Mouse (Mus musculus) heart, postnatal 0 days (tissue): ENCODE measurements around the gene Hsdl1. TPM values are rescaled to one million over a fixed set of nuclear protein-coding genes. Genes with fewer than 3 reads are reported as not detected.

ENCODE experiments used
- ATAC-seq: fragments of 200-750 bp; cut with Nextera tagmentation; 2 replicates; pipeline ENCODE4 v1.8.0; 2017; ENCODE audit warnings: low read depth, moderate number of reproducible peaks, moderate library complexity; ENCODE audit not compliant: insufficient read depth
- DNase-seq: peaks from one replicate; pipeline ENCODE4 v3.0.0-alpha.2; 2016; ENCODE audit warnings: low spot score
- H3K27ac ChIP-seq: fragments of 300-500 bp; sonication (generic); 2 replicates; pipeline ENCODE4 v1.5.1; 2014; ENCODE audit warnings: low read depth, mild to moderate bottlenecking
- H3K27me3 ChIP-seq: fragments of 300-500 bp; sonication (generic); 2 replicates; pipeline ENCODE4 v1.6.1; 2014; ENCODE audit warnings: low read length, mixed read lengths; ENCODE audit not compliant: control insufficient read depth, insufficient read depth
- H3K36me3 ChIP-seq: fragments of 300-500 bp; sonication (generic); replicated peaks from 2 replicates; pipeline ENCODE4 v1.6.1; 2014; ENCODE audit warnings: low read length, mixed read lengths; ENCODE audit not compliant: control insufficient read depth, insufficient read depth
- H3K4me1 ChIP-seq: fragments of 300-500 bp; sonication (generic); 2 replicates; pipeline ENCODE4 v1.6.1; 2014; ENCODE audit warnings: antibody characterized with exemption; ENCODE audit not compliant: control insufficient read depth, insufficient read depth
- H3K4me2 ChIP-seq: fragments of 300-500 bp; sonication (generic); 2 replicates; pipeline ENCODE4 v1.6.1; 2014; ENCODE audit warnings: low read depth, mild to moderate bottlenecking, low read length, moderate library complexity
- H3K4me3 ChIP-seq: fragments of 300-500 bp; sonication (generic); 2 replicates; pipeline ENCODE4 v1.5.1; 2014; ENCODE audit warnings: low read depth, low read length
- H3K9ac ChIP-seq: fragments of 300-500 bp; sonication (generic); replicated peaks from 2 replicates; pipeline ENCODE4 v1.6.1; 2014; ENCODE audit warnings: low read depth, low read length, mixed read lengths
- H3K9me3 ChIP-seq: fragments of 300-500 bp; sonication (generic); replicated peaks from 2 replicates; pipeline ENCODE4 v1.6.1; 2016; ENCODE audit warnings: low read length; ENCODE audit not compliant: control insufficient read depth
- CTCF ChIP-seq: IDR thresholded peaks from 2 replicates; pipeline ENCODE4 v1.5.1; 2016; ENCODE audit warnings: antibody characterized with exemption, control low read depth, low read depth
- EP300 ChIP-seq: IDR thresholded peaks from 2 replicates; pipeline ENCODE4 v1.6.1; 2016; ENCODE audit warnings: antibody characterized with exemption, low read depth
- WGBS: fragments of 180-500 bp; shearing (Covaris S2); extraction: QIAGEN DNeasy Blood & Tissue Kit; methylation state at CpG from one replicate; pipeline ENCODE4 v1.1.7; 2014; 5-methylcytosine and 5-hydroxymethylcytosine counted together
- polyA plus RNA-seq: library from polyadenylated mRNA; unstranded; fragments of >200 nt; fragmentation: Nextera tagmentation; extraction: Ambion mirVana; gene quantifications from 2 replicates; pipeline ENCODE4 v1.2.1, GENCODE M21; 2015
- total RNA-seq: library from RNA; depleted of rRNA; stranded (reverse); fragments of >200 nt; gene quantifications from 2 replicates; pipeline ENCODE4 v1.2.3, GENCODE M21; 2014; ENCODE audit warnings: low replicate concordance; rRNA removed

Gene Hsdl1
- total and polyA plus RNA-seq, 2 experiments from 2014 or later, result 20.6 to 36.3 TPM

- TF ChIP-seq CTCF, result no peak
- no peak for TF ChIP-seq EP300
- DNase-seq (no peak), ATAC-seq (no peak)
- H3K9ac ChIP-seq, result no peak overlapping the region
- no peaks in the 10 kb centered on the region for H3K27me3 ChIP-seq
- no peaks in the 10 kb centered on the region for H3K9me3 ChIP-seq
- no peak overlapping the region for H3K4me2 ChIP-seq
- H3K4me3 ChIP-seq, result no peak overlapping the region
- H3K27ac ChIP-seq, result no peak overlapping the region
- H3K4me1 ChIP-seq, result no peaks in the 10 kb centered on the region
- 64% methylated on average over 4 of the region's 4 CpGs for WGBS
- peaks cover 97% of the 10 kb centered on the region for H3K36me3 ChIP-seq
These were observed 61.6 kb downstream of the Hsdl1 start for GRCm38 (mm10) chr8:119513405-119513804.

Other genes starting within 250 kb of the Hsdl1 start
- gene Hsbp1, start 230.7 kb downstream of the Hsdl1 start, total RNA-seq, result 131 and 134 TPM in 2 replicates
- 328 and 340 TPM in 2 replicates for gene Hsbp1, start 230.7 kb downstream of the Hsdl1 start, polyA plus RNA-seq
- gene Mlycd, start 180.3 kb downstream of the Hsdl1 start, total RNA-seq, result 72.2 and 109 TPM in 2 replicates
- gene Mlycd, start 180.3 kb downstream of the Hsdl1 start, polyA plus RNA-seq, result 75.1 and 77.5 TPM in 2 replicates
- gene Osgin1, start 141.1 kb downstream of the Hsdl1 start, total RNA-seq, result not detected in 2 replicates
- gene Osgin1, start 141.1 kb downstream of the Hsdl1 start, polyA plus RNA-seq, result 0.38 and 1.0 TPM in 2 replicates
- gene Necab2, start 128.5 kb downstream of the Hsdl1 start, total RNA-seq, result not detected in 2 replicates
- gene Necab2, start 128.5 kb downstream of the Hsdl1 start, polyA plus RNA-seq, result 0.07 TPM in 1 of 2 replicates, not detected in the other
- gene Slc38a8, start 73.5 kb downstream of the Hsdl1 start, total RNA-seq, result not detected in 2 replicates
- not detected in 2 replicates for gene Slc38a8, start 73.5 kb downstream of the Hsdl1 start, polyA plus RNA-seq
- gene Mbtps1, start 16.4 kb downstream of the Hsdl1 start, total RNA-seq, result 62.1 and 68.7 TPM in 2 replicates
- gene Mbtps1, start 16.4 kb downstream of the Hsdl1 start, polyA plus RNA-seq, result 36.9 and 37.1 TPM in 2 replicates
- not detected in 2 replicates for gene Dnaaf1, start 52 bp upstream of the Hsdl1 start, total RNA-seq
- 0.07 and 0.41 TPM in 2 replicates for gene Dnaaf1, start 52 bp upstream of the Hsdl1 start, polyA plus RNA-seq
- 5.3 and 5.6 TPM in 2 replicates for gene Taf1c, start 30.0 kb upstream of the Hsdl1 start, total RNA-seq
- 3.4 and 3.7 TPM in 2 replicates for gene Taf1c, start 30.0 kb upstream of the Hsdl1 start, polyA plus RNA-seq
- not detected in 2 replicates for gene Adad2, start 37.6 kb upstream of the Hsdl1 start, total RNA-seq
- not detected in 2 replicates for gene Adad2, start 37.6 kb upstream of the Hsdl1 start, polyA plus RNA-seq
- gene Kcng4, start 60.5 kb upstream of the Hsdl1 start, total RNA-seq, result not detected in 2 replicates
- gene Kcng4, start 60.5 kb upstream of the Hsdl1 start, polyA plus RNA-seq, result 0.04 and 0.10 TPM in 2 replicates
- 44.1 and 55.0 TPM in 2 replicates for gene Wfdc1, start 91.2 kb upstream of the Hsdl1 start, total RNA-seq
- gene Wfdc1, start 91.2 kb upstream of the Hsdl1 start, polyA plus RNA-seq, result 21.0 and 22.4 TPM in 2 replicates
- gene Atp2c2, start 124.8 kb upstream of the Hsdl1 start, total RNA-seq, result not detected in 2 replicates
- 0.12 and 0.21 TPM in 2 replicates for gene Atp2c2, start 124.8 kb upstream of the Hsdl1 start, polyA plus RNA-seq
- 17.7 and 28.6 TPM in 2 replicates for gene Tldc1, start 203.2 kb upstream of the Hsdl1 start, total RNA-seq
- gene Tldc1, start 203.2 kb upstream of the Hsdl1 start, polyA plus RNA-seq, result 12.1 and 14.2 TPM in 2 replicates